Mouse (Mus musculus): ENCODE measurements around the gene Uchl5. TPM values are rescaled to one million over a fixed set of nuclear protein-coding genes. Genes with fewer than 3 reads are reported as not detected.

Uchl5 gene
- polyA plus RNA-seq, 1 experiment from 2014 or later, result 84.5 TPM

GRCm38 (mm10) chr1:143820096-143820877 lies 43.2 kb downstream of the Uchl5 start:
- Histone ChIP-seq H3K4me3 (no peak overlapping the region), H3K4me1 (peaks cover 5% of the 10 kb centered on the region; the same call in 1 of the 2 replicates), H3K36me3 (ENCODE audit: poor library complexity, severe bottlenecking) (no peaks in the 10 kb centered on the region), H3K9ac (no peak overlapping the region), H3K27me3 (no peaks in the 10 kb centered on the region), H3K27ac (no peak overlapping the region), H3K9me3 (replicated peaks) (no peaks in the 10 kb centered on the region), H3K4me2 (no peak overlapping the region)
- 38% methylated on average over 2 of the region's 2 CpGs for WGBS
- 0 out of 2 replicates have a peak, but pooled peaks have one; percentile 65 for ATAC-seq

DNA sequence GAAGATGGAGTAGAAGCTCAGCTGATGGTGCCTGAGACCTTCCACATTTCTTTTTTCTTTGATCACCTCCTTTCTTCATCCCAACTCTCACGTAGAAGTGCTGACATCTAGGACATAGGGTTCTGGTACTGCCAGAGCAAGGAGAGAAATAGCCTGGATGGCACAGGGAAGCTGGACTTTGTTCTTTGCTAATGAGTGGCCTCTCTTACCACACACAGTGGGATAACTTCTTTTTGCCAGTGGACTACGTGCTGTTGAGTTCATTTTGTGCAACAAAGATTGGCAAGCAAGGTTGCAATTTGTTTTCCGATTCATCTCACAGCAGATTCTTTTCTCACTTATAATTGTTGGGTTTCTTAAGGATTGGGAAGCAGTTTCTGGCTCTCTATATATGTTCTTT lies 45.6 kb downstream of the Uchl5 start:
- H3K36me3 ChIP-seq (ENCODE audit: poor library complexity, severe bottlenecking), result no peaks in the 10 kb centered on the region
- no peak overlapping the region for H3K4me3 ChIP-seq
- H3K4me2 ChIP-seq, result no peak overlapping the region
- H3K27ac ChIP-seq, result no peak overlapping the region
- no peaks in the 10 kb centered on the region for H3K9me3 ChIP-seq (replicated peaks)
- no peak overlapping the region for H3K9ac ChIP-seq
- ATAC-seq, result no peak
- peaks cover 5% of the 10 kb centered on the region; the same call in 1 of the 2 replicates for H3K4me1 ChIP-seq
- H3K27me3 ChIP-seq, result no peaks in the 10 kb centered on the region
- 81% methylated on average over 3 of the region's 3 CpGs for WGBS

GRCm38 (mm10) chr1:143830713-143831112 lies 53.6 kb downstream of the Uchl5 start:
- Histone ChIP-seq H3K9ac (no peak overlapping the region), H3K27ac (no peak overlapping the region), H3K36me3 (ENCODE audit: poor library complexity, severe bottlenecking) (no peaks in the 10 kb centered on the region), H3K27me3 (no peaks in the 10 kb centered on the region), H3K9me3 (replicated peaks) (no peaks in the 10 kb centered on the region), H3K4me1 (no peaks in the 10 kb centered on the region), H3K4me3 (no peak overlapping the region), H3K4me2 (no peak overlapping the region)
- WGBS, result 49% methylated on average over 3 of the region's 3 CpGs
- ATAC-seq, result peak; percentile 57; the same call in 1 of the 2 replicates

DNA sequence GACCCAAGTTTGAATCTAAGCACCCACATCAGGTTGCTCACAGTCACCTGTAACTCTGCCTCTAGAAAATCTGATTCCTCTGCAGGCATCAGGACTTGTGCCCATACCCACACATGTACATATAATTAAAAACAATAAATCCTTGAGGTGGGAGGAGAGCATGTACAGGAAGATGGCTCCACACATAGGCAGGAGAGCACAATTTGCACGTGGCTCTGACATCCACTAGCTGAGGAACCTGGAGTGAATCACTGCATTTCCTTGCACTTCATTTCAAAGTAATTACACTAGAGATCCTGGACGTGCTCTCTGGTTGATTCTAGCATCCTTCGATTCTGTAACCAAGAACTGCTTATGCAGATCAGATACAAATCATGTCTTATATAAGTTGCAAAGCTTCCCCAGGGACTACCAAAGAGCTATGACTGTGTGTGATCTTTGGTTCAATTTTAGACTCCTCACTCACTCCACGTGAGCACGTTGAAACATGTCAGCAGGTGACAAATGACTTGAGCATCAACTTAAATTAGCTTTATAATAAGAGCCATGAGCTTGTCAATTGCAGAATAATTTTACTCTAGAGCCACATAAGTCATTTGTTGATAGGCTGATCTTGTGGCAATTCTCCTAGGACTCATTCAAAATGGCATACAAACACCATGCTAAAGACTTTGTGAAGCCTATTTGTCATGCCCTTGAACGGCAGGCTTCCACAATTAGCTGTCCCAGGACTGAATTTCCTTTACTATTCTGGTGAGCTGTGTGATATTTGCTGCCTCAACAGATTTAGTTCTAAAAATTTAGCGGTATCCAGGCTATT lies 59.5 kb downstream of the Uchl5 start:
- Histone ChIP-seq H3K4me1 (no peaks in the 10 kb centered on the region), H3K27ac (no peak overlapping the region), H3K9ac (no peak overlapping the region), H3K4me3 (no peak overlapping the region), H3K4me2 (no peak overlapping the region), H3K9me3 (replicated peaks) (no peaks in the 10 kb centered on the region), H3K36me3 (ENCODE audit: poor library complexity, severe bottlenecking) (no peaks in the 10 kb centered on the region), H3K27me3 (no peaks in the 10 kb centered on the region)
- 55% methylated on average over 7 of the region's 7 CpGs for WGBS
- no peak for ATAC-seq

GRCm38 (mm10) chr1:143837681-143838080 lies 60.6 kb downstream of the Uchl5 start:
- 91% methylated on average over 4 of the region's 4 CpGs for WGBS
- Histone ChIP-seq H3K4me3 (no peak overlapping the region), H3K27me3 (no peaks in the 10 kb centered on the region), H3K4me1 (no peaks in the 10 kb centered on the region), H3K4me2 (no peak overlapping the region), H3K27ac (no peak overlapping the region), H3K36me3 (ENCODE audit: poor library complexity, severe bottlenecking) (no peaks in the 10 kb centered on the region), H3K9me3 (replicated peaks) (no peaks in the 10 kb centered on the region), H3K9ac (no peak overlapping the region)
- no peak for ATAC-seq

- no peaks in the 10 kb centered on the region for H3K36me3 ChIP-seq (ENCODE audit: poor library complexity, severe bottlenecking)
- no peak for ATAC-seq
These were observed 61.9 kb downstream of the Uchl5 start for GRCm38 (mm10) chr1:143838896-143839410.

GRCm38 (mm10) chr1:143852329-143852728 lies 75.3 kb downstream of the Uchl5 start:
- Histone ChIP-seq H3K27me3 (no peaks in the 10 kb centered on the region), H3K27ac (no peak overlapping the region), H3K9me3 (replicated peaks) (no peaks in the 10 kb centered on the region), H3K9ac (no peak overlapping the region), H3K4me2 (no peak overlapping the region), H3K36me3 (ENCODE audit: poor library complexity, severe bottlenecking) (no peaks in the 10 kb centered on the region), H3K4me3 (no peak overlapping the region), H3K4me1 (no peaks in the 10 kb centered on the region)
- WGBS, result 82% methylated on average over 4 of the region's 4 CpGs
- ATAC-seq, result no peak

More at GRCm38 (mm10) chr1:143838896-143839410, 61.9 kb downstream of the Uchl5 start:
- WGBS, result 67% methylated on average over 2 of the region's 2 CpGs
- no peaks in the 10 kb centered on the region for H3K27me3 ChIP-seq
- no peak overlapping the region for H3K4me2 ChIP-seq
- no peaks in the 10 kb centered on the region for H3K4me1 ChIP-seq
- H3K4me3 ChIP-seq, result no peak overlapping the region
- no peak overlapping the region for H3K9ac ChIP-seq
- H3K9me3 ChIP-seq (replicated peaks), result no peaks in the 10 kb centered on the region
- no peak overlapping the region for H3K27ac ChIP-seq

DNA sequence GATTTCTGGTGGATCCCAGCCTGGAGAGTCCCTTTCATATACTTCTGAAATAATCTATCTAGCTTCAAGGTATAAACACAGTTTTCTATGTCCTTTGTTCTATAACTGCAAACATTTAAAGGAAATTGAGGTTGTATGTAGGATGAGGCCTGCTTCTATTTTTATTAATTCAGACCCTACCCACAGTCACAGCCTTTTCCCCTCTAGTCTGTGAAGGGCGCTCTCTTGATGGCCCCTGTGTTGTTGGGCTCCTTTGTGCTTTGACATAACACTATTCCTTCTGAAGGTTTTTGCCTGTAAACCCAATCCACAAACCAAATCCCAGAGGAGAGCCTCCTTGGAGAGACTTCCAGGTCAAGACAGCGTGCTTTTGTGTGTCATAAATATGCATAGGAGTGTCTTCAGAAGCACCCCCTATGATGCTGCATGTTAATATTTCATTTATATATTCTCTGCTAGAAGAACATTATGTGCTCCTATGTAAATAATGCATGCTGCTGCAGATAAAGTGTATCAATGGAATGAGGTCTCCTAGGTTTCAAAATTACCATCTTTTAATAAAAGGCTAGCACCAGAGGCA lies 75.8 kb downstream of the Uchl5 start:
- H3K36me3 ChIP-seq (ENCODE audit: poor library complexity, severe bottlenecking), result no peaks in the 10 kb centered on the region
- H3K27ac ChIP-seq, result no peak overlapping the region
- no peak overlapping the region for H3K4me3 ChIP-seq
- no peak overlapping the region for H3K9ac ChIP-seq
- no peaks in the 10 kb centered on the region for H3K27me3 ChIP-seq
- no peak for ATAC-seq
- 72% methylated on average over 2 of the region's 2 CpGs for WGBS
- H3K4me2 ChIP-seq, result no peak overlapping the region
- no peaks in the 10 kb centered on the region for H3K4me1 ChIP-seq
- H3K9me3 ChIP-seq (replicated peaks), result no peaks in the 10 kb centered on the region

- no peak for ATAC-seq
- Histone ChIP-seq H3K4me2 (no peak overlapping the region), H3K27ac (no peak overlapping the region), H3K4me3 (no peak overlapping the region), H3K27me3 (no peaks in the 10 kb centered on the region), H3K9me3 (replicated peaks) (no peaks in the 10 kb centered on the region), H3K36me3 (ENCODE audit: poor library complexity, severe bottlenecking) (no peaks in the 10 kb centered on the region), H3K4me1 (no peaks in the 10 kb centered on the region), H3K9ac (no peak overlapping the region)
- 75% methylated on average over 8 of the region's 8 CpGs for WGBS
These were observed 76.6 kb downstream of the Uchl5 start for GRCm38 (mm10) chr1:143853691-143854115.

GRCm38 (mm10) chr1:143855706-143856105 lies 78.6 kb downstream of the Uchl5 start:
- Histone ChIP-seq H3K27ac (no peak overlapping the region), H3K4me2 (no peak overlapping the region), H3K4me3 (no peak overlapping the region), H3K27me3 (no peaks in the 10 kb centered on the region), H3K36me3 (ENCODE audit: poor library complexity, severe bottlenecking) (no peaks in the 10 kb centered on the region), H3K9me3 (replicated peaks) (no peaks in the 10 kb centered on the region), H3K4me1 (no peaks in the 10 kb centered on the region), H3K9ac (no peak overlapping the region)
- no peak for ATAC-seq
- WGBS, result 90% methylated on average over 5 of the region's 5 CpGs
